Mouse (Mus musculus): ENCODE data around the gene Spin2c.

Gene Spin2c

DNA sequence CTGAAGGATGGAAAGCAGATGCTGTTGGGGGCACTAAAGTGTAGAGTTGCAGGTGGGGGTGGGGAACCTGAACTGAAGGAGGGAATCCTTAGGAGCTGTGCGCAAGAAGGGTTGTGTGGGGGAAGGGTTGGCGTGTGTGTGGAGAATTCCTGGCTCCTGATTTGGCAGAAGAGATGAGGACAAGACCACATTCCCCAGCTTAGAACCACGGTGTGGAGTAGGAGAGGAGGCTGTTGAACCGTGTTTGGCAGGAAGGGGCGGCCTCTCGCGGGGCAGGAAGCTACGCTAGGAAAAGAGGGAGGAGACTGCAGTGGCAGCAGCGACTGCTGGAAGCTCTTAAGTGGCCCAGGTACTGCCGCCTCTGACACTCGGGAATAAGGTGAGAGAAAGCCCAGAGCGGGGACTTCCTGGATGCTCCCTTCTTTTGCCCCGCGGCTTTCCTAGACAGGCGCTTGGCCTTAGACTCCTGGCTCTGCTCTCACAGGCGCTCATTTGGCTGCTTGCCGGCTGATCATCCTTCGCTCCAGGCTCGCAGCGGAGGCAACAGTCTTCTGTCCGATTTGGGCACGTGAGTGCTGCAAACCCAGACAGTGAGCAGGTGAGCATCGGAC is at the start of gene Spin2c:
Spin2c (plus strand) TSS at position 275 of the 611 bp plus-strand sequence.
- DNase-seq: peak; percentile 60

DNA sequence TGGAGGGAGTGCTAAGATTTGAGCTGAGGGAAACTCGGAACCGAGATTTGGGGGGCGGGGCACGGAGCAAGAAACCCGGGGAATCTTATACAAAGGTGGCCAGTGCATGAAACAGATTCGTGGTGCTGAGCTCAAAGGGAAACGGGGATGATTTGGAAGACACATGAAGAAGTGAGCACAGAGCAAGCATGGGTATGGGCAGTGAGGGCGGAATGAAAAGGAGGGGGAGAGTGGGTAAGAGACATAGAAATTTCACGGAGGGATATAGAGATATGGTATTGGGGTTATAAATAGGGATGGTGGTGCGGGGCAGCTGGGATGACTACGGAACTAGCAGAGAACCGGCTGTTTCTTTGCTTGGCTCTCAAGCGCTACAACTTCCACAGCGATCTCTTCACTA is 581 bp downstream of the Spin2c start:
- DNase-seq: no peak

All from right cerebral cortex, postnatal 4 days (tissue).